Mouse (Mus musculus) erythroblast, embryonic 14.5 days (primary cell): Measurements from ENCODE around the gene Pa2g4. TPM values are rescaled to one million over a fixed set of nuclear protein-coding genes. Genes with fewer than 3 reads are reported as not detected.

Source experiments
- H3K27me3 ChIP-seq: 2 replicates; pipeline ENCODE4 v1.6.1; 2012; ENCODE audit warnings: inconsistent platforms; ENCODE audit not compliant: control insufficient read depth
- H3K36me3 ChIP-seq: 2 replicates; pipeline ENCODE4 v1.6.1; 2012; ENCODE audit warnings: mild to moderate bottlenecking, inconsistent platforms; ENCODE audit not compliant: control insufficient read depth
- H3K4me1 ChIP-seq: 2 replicates; pipeline ENCODE4 v1.6.1; 2012; ENCODE audit warnings: inconsistent platforms; ENCODE audit not compliant: control insufficient read depth
- H3K4me3 ChIP-seq: replicated peaks from 2 replicates; pipeline ENCODE3; 2012; ENCODE audit warnings: moderate library complexity, mild to moderate bottlenecking, inconsistent platforms
- H3K9me3 ChIP-seq: 2 replicates; pipeline ENCODE4 v1.6.1; 2012; ENCODE audit warnings: low read length, inconsistent platforms, mixed read lengths; ENCODE audit not compliant: control insufficient read depth
- GATA1 ChIP-seq: IDR thresholded peaks from 2 replicates; pipeline ENCODE4 v1.6.1; 2012; ENCODE audit warnings: low read length, inconsistent platforms, mixed read lengths
- TAL1 ChIP-seq: IDR thresholded peaks from 3 replicates; pipeline ENCODE4 v1.6.1; 2012; ENCODE audit warnings: low read length, inconsistent platforms, mixed read lengths
- polyA plus RNA-seq: library from polyadenylated mRNA; stranded (reverse); fragments of >175 nt; gene quantifications from 2 replicates; pipeline ENCODE4 v1.2.3, GENCODE M21; 2012

The Pa2g4 gene
- polyA plus RNA-seq, 1 experiment, result 39.3 TPM

DNA sequence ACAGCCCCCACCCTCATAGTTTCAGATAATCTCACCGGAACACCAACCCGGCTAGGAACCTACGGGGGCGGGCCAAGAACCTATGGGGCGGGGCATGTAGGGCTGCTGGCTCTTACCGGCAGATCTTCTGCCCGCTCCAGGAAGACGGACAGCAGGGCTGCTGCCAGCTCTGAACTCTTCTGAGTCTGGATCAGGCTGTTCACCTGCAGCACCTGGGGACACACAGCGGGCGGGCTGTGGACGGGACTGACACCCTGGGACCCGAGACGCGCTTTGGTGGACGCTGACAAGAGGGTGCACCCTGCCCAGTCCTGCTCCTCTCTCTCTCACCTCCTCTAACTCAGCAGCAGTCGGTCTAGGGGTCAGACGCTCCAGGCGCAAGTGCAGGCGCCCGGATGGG is 49.8 kb downstream of the Pa2g4 start:
- Histone ChIP-seq H3K9me3 (no peaks in the 10 kb centered on the region), H3K36me3 (peaks cover 79% of the 10 kb centered on the region), H3K4me1 (peaks cover 43% of the 10 kb centered on the region), H3K27me3 (no peaks in the 10 kb centered on the region), H3K4me3 (peak overlapping the region; percentile 15)
- TF ChIP-seq GATA1 (no peak), TAL1 (no peak)

DNA sequence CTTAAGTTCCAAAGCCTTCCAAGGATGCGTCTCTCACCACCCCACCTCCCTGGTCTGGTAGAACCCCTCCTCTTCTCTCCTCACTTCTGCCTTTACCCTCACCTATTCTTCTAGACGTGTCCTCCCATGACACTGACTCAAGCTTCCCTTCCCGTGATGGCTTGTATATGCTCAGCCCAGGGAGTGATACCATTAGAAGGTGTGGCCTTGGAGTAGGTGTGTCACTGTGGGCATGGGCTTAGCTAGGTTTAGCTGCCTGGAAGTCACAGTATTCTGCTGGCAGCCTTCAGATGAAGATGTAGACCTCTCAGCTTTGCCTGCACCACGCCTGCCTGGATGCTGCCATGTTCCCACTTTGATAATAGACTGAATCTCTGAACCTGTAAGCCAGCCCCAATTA is 50.7 kb downstream of the Pa2g4 start:
- H3K4me1 ChIP-seq, result peaks cover 51% of the 10 kb centered on the region
- TF ChIP-seq GATA1, result no peak
- no peak for TF ChIP-seq TAL1

DNA sequence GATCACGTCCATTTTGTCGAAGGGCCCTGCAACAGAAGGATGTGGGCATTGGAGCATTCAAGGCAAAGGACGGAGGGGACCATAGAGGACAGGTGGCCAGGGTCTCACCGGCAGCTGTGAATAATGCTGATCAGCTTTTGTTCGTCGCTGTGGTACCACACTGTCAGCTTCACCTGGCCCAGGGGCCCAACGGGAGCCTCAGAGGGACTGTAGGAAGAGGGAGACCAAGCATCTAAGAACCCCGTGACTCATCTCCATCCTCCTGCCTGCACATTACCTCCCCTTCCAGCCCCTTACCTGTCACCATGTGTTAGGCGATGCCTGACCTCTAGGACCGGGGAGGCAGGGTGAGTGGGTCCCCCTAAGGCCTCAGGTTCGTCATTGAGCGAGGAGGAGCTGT is 54.0 kb downstream of the Pa2g4 start:
- H3K4me3 ChIP-seq, result no peak overlapping the region
- H3K27me3 ChIP-seq, result no peaks in the 10 kb centered on the region
- no peaks in the 10 kb centered on the region for H3K9me3 ChIP-seq
- TF ChIP-seq GATA1 (no peak), TAL1 (no peak)
- H3K36me3 ChIP-seq, result peaks cover 58% of the 10 kb centered on the region
- H3K4me1 ChIP-seq, result peaks cover 41% of the 10 kb centered on the region

More for the DNA sequence above, 50.7 kb downstream of the Pa2g4 start:
- Histone ChIP-seq H3K4me3 (no peak overlapping the region), H3K9me3 (no peaks in the 10 kb centered on the region), H3K36me3 (peaks cover 78% of the 10 kb centered on the region), H3K27me3 (no peaks in the 10 kb centered on the region)

DNA sequence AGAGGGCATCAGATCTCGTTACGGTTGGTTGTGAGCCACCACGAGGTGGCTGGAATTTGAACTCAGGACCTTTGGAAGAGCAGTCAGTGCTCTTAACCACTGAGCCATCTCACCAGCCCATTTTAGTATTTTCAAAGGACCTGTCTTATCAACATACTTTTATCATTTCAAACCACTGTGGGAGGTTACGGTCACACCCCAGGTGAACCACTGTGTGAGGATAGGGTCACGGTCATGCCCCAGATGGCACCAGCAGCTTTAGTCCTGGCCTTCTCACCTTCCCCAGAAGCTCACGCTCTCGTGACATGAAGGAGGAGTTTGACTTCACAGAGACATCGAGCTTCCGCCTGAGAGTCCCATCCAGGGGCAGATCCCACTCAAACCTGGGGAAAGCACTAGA is 54.6 kb downstream of the Pa2g4 start:
- H3K36me3 ChIP-seq, result peaks cover 52% of the 10 kb centered on the region
- peaks cover 35% of the 10 kb centered on the region for H3K4me1 ChIP-seq
- H3K9me3 ChIP-seq, result no peaks in the 10 kb centered on the region
- no peaks in the 10 kb centered on the region for H3K27me3 ChIP-seq
- no peak overlapping the region for H3K4me3 ChIP-seq
- TF ChIP-seq GATA1 (no peak), TAL1 (no peak)

DNA sequence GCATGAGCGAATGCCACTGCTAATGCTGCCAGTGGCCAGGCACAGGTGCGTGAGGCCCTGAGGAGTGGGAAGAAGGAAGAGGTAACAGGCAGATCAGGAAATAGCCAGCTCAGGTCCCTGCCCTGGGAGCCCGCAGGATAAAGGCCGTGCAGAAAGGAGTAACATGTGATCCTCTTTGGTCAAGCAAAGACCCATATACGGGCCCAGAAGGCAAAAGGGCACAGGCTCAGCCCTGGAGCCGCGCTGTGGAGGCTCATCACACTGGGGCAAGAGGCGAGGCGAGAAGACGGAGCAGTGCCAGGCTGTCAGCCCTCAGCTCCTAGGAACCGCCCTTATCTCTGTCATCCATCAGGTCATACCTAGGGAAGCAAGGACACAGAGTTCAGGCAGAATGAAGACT is 55.5 kb downstream of the Pa2g4 start:
- H3K4me1 ChIP-seq, result peaks cover 29% of the 10 kb centered on the region
- no peak for TF ChIP-seq TAL1
- TF ChIP-seq GATA1, result peak; percentile 31; the same call in 1 of the 2 replicates
- no peaks in the 10 kb centered on the region for H3K27me3 ChIP-seq
- no peak overlapping the region for H3K4me3 ChIP-seq
- H3K9me3 ChIP-seq, result peaks cover 2% of the 10 kb centered on the region; the same call in 1 of the 2 replicates
- peaks cover 48% of the 10 kb centered on the region for H3K36me3 ChIP-seq

DNA sequence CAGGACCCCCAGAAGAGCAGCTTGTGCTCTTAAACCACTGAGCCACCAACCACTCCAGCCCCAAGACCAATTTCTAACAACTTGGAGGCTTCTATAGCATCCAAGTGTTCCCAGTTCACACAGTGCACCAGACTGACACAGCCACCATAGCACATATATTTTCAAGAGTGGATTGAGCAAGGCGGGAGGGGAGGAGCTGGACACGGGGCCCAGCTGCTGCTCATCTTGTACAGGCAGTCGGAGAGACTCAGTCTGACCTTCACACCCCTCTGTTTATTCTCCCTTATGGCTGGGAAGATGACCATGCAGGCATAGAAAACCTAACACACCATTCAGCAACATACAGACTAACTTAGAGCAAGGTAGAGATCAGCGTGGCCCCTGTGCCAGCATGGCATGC is 56.0 kb downstream of the Pa2g4 start:
- no peak for TF ChIP-seq GATA1
- TF ChIP-seq TAL1, result no peak
- Histone ChIP-seq H3K36me3 (peaks cover 43% of the 10 kb centered on the region), H3K4me1 (peaks cover 29% of the 10 kb centered on the region), H3K9me3 (peaks cover 2% of the 10 kb centered on the region; the same call in 1 of the 2 replicates), H3K4me3 (no peak overlapping the region), H3K27me3 (no peaks in the 10 kb centered on the region)

DNA sequence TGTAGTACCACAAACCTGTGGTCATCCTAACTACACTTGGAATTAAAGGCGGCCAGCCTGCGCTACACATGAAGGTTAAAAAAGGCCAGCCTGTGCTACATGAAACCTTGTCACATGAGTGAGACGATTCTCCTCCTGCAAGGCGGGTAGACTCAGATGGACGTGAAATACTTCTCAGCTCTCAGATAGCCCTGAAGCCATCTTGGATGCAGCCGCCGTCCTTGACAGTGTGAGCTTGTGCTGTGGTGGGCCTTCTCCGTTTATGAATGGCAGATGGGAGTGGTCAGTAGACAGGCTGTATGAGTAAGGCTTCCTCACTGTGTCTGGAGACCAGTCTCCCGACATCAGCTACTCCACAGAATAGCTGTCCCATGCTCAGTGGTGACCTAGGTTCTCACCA is 56.6 kb downstream of the Pa2g4 start:
- Histone ChIP-seq H3K9me3 (peaks cover 2% of the 10 kb centered on the region; the same call in 1 of the 2 replicates), H3K36me3 (peaks cover 45% of the 10 kb centered on the region), H3K4me3 (no peak overlapping the region), H3K4me1 (peaks cover 34% of the 10 kb centered on the region), H3K27me3 (no peaks in the 10 kb centered on the region)
- TF ChIP-seq GATA1, result no peak
- TF ChIP-seq TAL1, result no peak

DNA sequence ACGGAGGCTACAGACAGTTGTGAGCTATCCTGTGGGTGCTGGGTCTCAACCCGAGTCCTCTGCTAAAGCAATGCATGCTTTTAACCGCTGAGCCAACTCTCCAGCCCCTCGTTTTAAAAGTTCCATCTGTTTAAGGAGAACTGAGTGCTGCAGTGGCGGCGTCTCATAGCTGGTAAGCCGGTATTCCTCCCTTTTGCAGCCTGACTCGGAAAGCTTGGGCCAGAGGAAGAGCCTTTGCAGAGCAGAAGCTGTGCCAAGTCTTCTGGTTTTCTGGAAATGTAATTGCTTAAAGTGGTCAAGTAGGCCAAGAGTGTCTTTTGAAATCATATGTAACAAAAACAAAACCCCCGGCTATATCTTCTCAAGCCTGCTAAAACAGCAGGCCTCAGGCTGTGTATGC is 57.5 kb downstream of the Pa2g4 start:
- no peak overlapping the region for H3K4me3 ChIP-seq
- no peaks in the 10 kb centered on the region for H3K27me3 ChIP-seq
- H3K9me3 ChIP-seq, result peaks cover 2% of the 10 kb centered on the region; the same call in 1 of the 2 replicates
- H3K36me3 ChIP-seq, result peaks cover 46% of the 10 kb centered on the region
- H3K4me1 ChIP-seq, result peaks cover 42% of the 10 kb centered on the region
- no peak for TF ChIP-seq GATA1
- TF ChIP-seq TAL1, result no peak

Other genes starting within 250 kb of the Pa2g4 start
- 2.3 and 3.2 TPM in 2 replicates for gene Cnpy2, start 243.5 kb downstream of the Pa2g4 start, polyA plus RNA-seq
- gene Cs, start 228.3 kb downstream of the Pa2g4 start, polyA plus RNA-seq, result 2.2 and 3.1 TPM in 2 replicates
- gene Coq10a, start 197.0 kb downstream of the Pa2g4 start, polyA plus RNA-seq, result 0.49 and 0.53 TPM in 2 replicates
- 1.4 and 1.9 TPM in 2 replicates for gene Ankrd52, start 188.9 kb downstream of the Pa2g4 start, polyA plus RNA-seq
- gene Slc39a5, start 164.8 kb downstream of the Pa2g4 start, polyA plus RNA-seq, result 0.15 and 0.16 TPM in 2 replicates
- gene Nabp2, start 154.5 kb downstream of the Pa2g4 start, polyA plus RNA-seq, result 32.3 and 34.1 TPM in 2 replicates
- 0.37 and 0.48 TPM in 2 replicates for gene Rnf41, start 154.3 kb downstream of the Pa2g4 start, polyA plus RNA-seq
- 19.2 and 19.5 TPM in 2 replicates for gene Smarcc2, start 106.7 kb downstream of the Pa2g4 start, polyA plus RNA-seq
- gene Myl6, start 71.8 kb downstream of the Pa2g4 start, polyA plus RNA-seq, result 36.6 and 41.6 TPM in 2 replicates
- 0.63 and 0.76 TPM in 2 replicates for gene Myl6b, start 67.3 kb downstream of the Pa2g4 start, polyA plus RNA-seq
- gene Esyt1, start 40.1 kb downstream of the Pa2g4 start, polyA plus RNA-seq, result 2.7 and 2.9 TPM in 2 replicates
- gene Zc3h10, start 18.2 kb downstream of the Pa2g4 start, polyA plus RNA-seq, result 1.6 and 1.9 TPM in 2 replicates
- 2,301 and 2,563 TPM in 2 replicates for gene Rpl41, start 16.7 kb downstream of the Pa2g4 start, polyA plus RNA-seq
- gene Erbb3, start 23.7 kb upstream of the Pa2g4 start, polyA plus RNA-seq, result 0.01 TPM in 1 of 2 replicates, not detected in the other
- 514 and 972 TPM in 2 replicates for gene Rps26, start 60.8 kb upstream of the Pa2g4 start, polyA plus RNA-seq
- 0.01 TPM in 1 of 2 replicates, not detected in the other for gene Ikzf4, start 80.0 kb upstream of the Pa2g4 start, polyA plus RNA-seq
- 0.04 and 0.14 TPM in 2 replicates for gene Suox, start 108.1 kb upstream of the Pa2g4 start, polyA plus RNA-seq
- gene Rab5b, start 130.3 kb upstream of the Pa2g4 start, polyA plus RNA-seq, result 1.1 and 1.2 TPM in 2 replicates
- not detected in 2 replicates for gene Pmel, start 138.2 kb upstream of the Pa2g4 start, polyA plus RNA-seq
- 2.3 and 2.6 TPM in 2 replicates for gene Cdk2, start 139.0 kb upstream of the Pa2g4 start, polyA plus RNA-seq
- gene Dgka, start 178.9 kb upstream of the Pa2g4 start, polyA plus RNA-seq, result 0.02 and 0.03 TPM in 2 replicates
- 10.9 and 11.7 TPM in 2 replicates for gene Pym1, start 181.9 kb upstream of the Pa2g4 start, polyA plus RNA-seq
- 0.01 TPM in 1 of 2 replicates, not detected in the other for gene Mmp19, start 224.9 kb upstream of the Pa2g4 start, polyA plus RNA-seq
- 0.94 and 1.2 TPM in 2 replicates for gene Dnajc14, start 238.1 kb upstream of the Pa2g4 start, polyA plus RNA-seq
- 0.07 and 0.09 TPM in 2 replicates for gene Tmem198b, start 238.4 kb upstream of the Pa2g4 start, polyA plus RNA-seq